Mouse (Mus musculus): ENCODE results near the gene Lsr. TPM values are rescaled to one million over a fixed set of nuclear protein-coding genes. Genes with fewer than 3 reads are reported as not detected.

Gene Lsr
- polyA plus RNA-seq, 1 experiment from 2014 or later = 31.8 TPM

- no peak for ATAC-seq (ENCODE audit: low read depth)
- Histone ChIP-seq H3K4me3 (ENCODE audit: low read depth, low read length) (no peak overlapping the region), H3K4me2 (ENCODE audit: low read depth, low read length) (no peak overlapping the region), H3K4me1 (ENCODE audit: control insufficient read depth, low read depth, low read length) (no peaks in the 10 kb centered on the region), H3K27me3 (ENCODE audit: control insufficient read depth, insufficient read depth, low read depth, low read length) (no peaks in the 10 kb centered on the region), H3K9me3 (replicated peaks; ENCODE audit: control insufficient read depth, low read length) (no peaks in the 10 kb centered on the region), H3K9ac (ENCODE audit: low read depth, low read length) (no peak overlapping the region), H3K27ac (ENCODE audit: low read length) (no peak overlapping the region), H3K36me3 (ENCODE audit: control insufficient read depth, insufficient read depth) (no peaks in the 10 kb centered on the region)
- WGBS (ENCODE audit: insufficient replicate concordance) = 77% methylated on average over 5 of the region's 5 CpGs
Measured at GRCm38 (mm10) chr7:30993986-30994385, 20.7 kb upstream of the Lsr start.

GRCm38 (mm10) chr7:30992148-30992547 is 18.9 kb upstream of the Lsr start:
- Histone ChIP-seq H3K4me2 (ENCODE audit: low read depth, low read length) (no peak overlapping the region), H3K27me3 (ENCODE audit: control insufficient read depth, insufficient read depth, low read depth, low read length) (no peaks in the 10 kb centered on the region), H3K4me3 (ENCODE audit: low read depth, low read length) (no peak overlapping the region), H3K9ac (ENCODE audit: low read depth, low read length) (no peak overlapping the region), H3K36me3 (ENCODE audit: control insufficient read depth, insufficient read depth) (no peaks in the 10 kb centered on the region), H3K9me3 (replicated peaks; ENCODE audit: control insufficient read depth, low read length) (no peaks in the 10 kb centered on the region), H3K27ac (ENCODE audit: low read length) (no peak overlapping the region), H3K4me1 (ENCODE audit: control insufficient read depth, low read depth, low read length) (no peaks in the 10 kb centered on the region)
- no peak for ATAC-seq (ENCODE audit: low read depth)
- 57% methylated on average over 5 of the region's 5 CpGs for WGBS (ENCODE audit: insufficient replicate concordance)

GRCm38 (mm10) chr7:30988519-30989162 is 15.4 kb upstream of the Lsr start:
- Histone ChIP-seq H3K9ac (ENCODE audit: low read depth, low read length) (no peak overlapping the region), H3K27me3 (ENCODE audit: control insufficient read depth, insufficient read depth, low read depth, low read length) (no peaks in the 10 kb centered on the region), H3K36me3 (ENCODE audit: control insufficient read depth, insufficient read depth) (no peaks in the 10 kb centered on the region), H3K4me2 (ENCODE audit: low read depth, low read length) (no peak overlapping the region), H3K27ac (ENCODE audit: low read length) (no peak overlapping the region), H3K4me3 (ENCODE audit: low read depth, low read length) (no peak overlapping the region), H3K4me1 (ENCODE audit: control insufficient read depth, low read depth, low read length) (no peaks in the 10 kb centered on the region), H3K9me3 (replicated peaks; ENCODE audit: control insufficient read depth, low read length) (no peaks in the 10 kb centered on the region)
- 56% methylated on average over 4 of the region's 4 CpGs for WGBS (ENCODE audit: insufficient replicate concordance)
- 0 out of 2 replicates have a peak, but pooled peaks have one; percentile 43 for ATAC-seq (ENCODE audit: low read depth)

DNA sequence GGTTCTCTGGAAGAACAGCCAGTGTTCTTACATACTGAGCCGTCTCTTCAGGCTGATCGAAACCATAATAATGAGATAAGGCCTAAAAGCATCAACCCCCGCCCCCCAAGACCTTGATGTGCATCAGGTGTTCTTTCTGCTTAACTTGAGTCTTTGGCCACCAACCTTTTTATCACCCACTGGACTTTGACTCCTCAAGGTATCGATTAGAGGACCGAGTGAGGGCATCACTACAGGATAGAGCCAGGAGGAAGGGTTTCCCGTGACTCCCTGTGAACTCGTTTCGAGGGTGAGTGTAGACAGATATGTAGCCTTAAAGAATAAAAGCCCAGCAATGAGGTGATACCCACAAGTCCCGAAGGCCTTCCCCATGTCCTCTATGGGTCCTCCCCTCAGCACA is 12.1 kb upstream of the Lsr start:
- H3K4me1 ChIP-seq (ENCODE audit: control insufficient read depth, low read depth, low read length) = no peaks in the 10 kb centered on the region
- H3K4me2 ChIP-seq (ENCODE audit: low read depth, low read length) = no peak overlapping the region
- H3K27me3 ChIP-seq (ENCODE audit: control insufficient read depth, insufficient read depth, low read depth, low read length) = no peaks in the 10 kb centered on the region
- WGBS (ENCODE audit: insufficient replicate concordance) = 70% methylated on average over 9 of the region's 9 CpGs
- no peak overlapping the region for H3K4me3 ChIP-seq (ENCODE audit: low read depth, low read length)
- H3K27ac ChIP-seq (ENCODE audit: low read length) = no peak overlapping the region
- H3K9ac ChIP-seq (ENCODE audit: low read depth, low read length) = no peak overlapping the region
- no peaks in the 10 kb centered on the region for H3K9me3 ChIP-seq (replicated peaks; ENCODE audit: control insufficient read depth, low read length)
- H3K36me3 ChIP-seq (ENCODE audit: control insufficient read depth, insufficient read depth) = no peaks in the 10 kb centered on the region
- ATAC-seq (ENCODE audit: low read depth) = no peak

DNA sequence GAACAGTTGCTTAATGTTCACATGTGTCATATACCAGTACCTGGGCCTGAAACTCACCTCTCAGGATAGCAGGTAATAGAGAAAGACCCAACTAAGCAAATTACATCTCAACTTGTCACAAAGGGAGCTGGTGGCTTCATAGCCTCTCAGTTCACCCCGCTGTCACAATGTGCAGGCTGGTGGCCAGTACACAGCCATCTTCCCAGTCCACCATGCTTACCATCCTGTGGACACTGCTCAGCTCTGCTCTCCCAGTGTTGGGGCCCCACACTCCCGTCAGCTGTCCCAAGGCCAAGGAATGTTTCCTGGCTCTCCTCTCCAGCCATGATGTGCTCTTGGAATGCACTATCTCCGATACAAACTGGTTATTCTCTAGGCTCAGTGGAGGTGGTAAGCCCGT is 8.4 kb upstream of the Lsr start:
- WGBS (ENCODE audit: insufficient replicate concordance) = 68% methylated on average over 4 of the region's 4 CpGs
- no peaks in the 10 kb centered on the region for H3K9me3 ChIP-seq (replicated peaks; ENCODE audit: control insufficient read depth, low read length)
- no peak overlapping the region for H3K27ac ChIP-seq (ENCODE audit: low read length)
- no peak overlapping the region for H3K4me3 ChIP-seq (ENCODE audit: low read depth, low read length)
- H3K4me2 ChIP-seq (ENCODE audit: low read depth, low read length) = no peak overlapping the region
- H3K27me3 ChIP-seq (ENCODE audit: control insufficient read depth, insufficient read depth, low read depth, low read length) = no peaks in the 10 kb centered on the region
- ATAC-seq (ENCODE audit: low read depth) = no peak
- H3K4me1 ChIP-seq (ENCODE audit: control insufficient read depth, low read depth, low read length) = no peaks in the 10 kb centered on the region
- no peaks in the 10 kb centered on the region for H3K36me3 ChIP-seq (ENCODE audit: control insufficient read depth, insufficient read depth)
- H3K9ac ChIP-seq (ENCODE audit: low read depth, low read length) = no peak overlapping the region

- Histone ChIP-seq H3K27ac (ENCODE audit: low read length) (peak within 1 kb of the TSS; percentile 76), H3K9ac (ENCODE audit: low read depth, low read length) (peak within 1 kb of the TSS; percentile 36)
Measured at GRCm38 (mm10) chr7:30973501-30974289, 431 bp upstream of the Lsr start, which contains the start of gene Fam187b. TSS of gene Fam187b (plus strand) at chr7:30973790.

GRCm38 (mm10) chr7:30972426-30973250 is 626 bp downstream of the Lsr start:
- H3K9ac ChIP-seq (ENCODE audit: low read depth, low read length) = peak overlapping the region; percentile 28
- no peak overlapping the region for H3K27ac ChIP-seq (ENCODE audit: low read length)
- H3K9me3 ChIP-seq (replicated peaks; ENCODE audit: control insufficient read depth, low read length) = no peaks in the 10 kb centered on the region
- peaks cover 20% of the 10 kb centered on the region for H3K27me3 ChIP-seq (ENCODE audit: control insufficient read depth, insufficient read depth, low read depth, low read length)
- H3K4me1 ChIP-seq (ENCODE audit: control insufficient read depth, low read depth, low read length) = peaks cover 2% of the 10 kb centered on the region; the same call in 1 of the 2 replicates
- peak; percentile 20 for ATAC-seq (ENCODE audit: low read depth)
- peak overlapping the region; percentile 56 for H3K4me2 ChIP-seq (ENCODE audit: low read depth, low read length)
- H3K36me3 ChIP-seq (ENCODE audit: control insufficient read depth, insufficient read depth) = no peaks in the 10 kb centered on the region
- peak overlapping the region; percentile 52 for H3K4me3 ChIP-seq (ENCODE audit: low read depth, low read length)
- 9% methylated on average over 41 of the region's 41 CpGs for WGBS (ENCODE audit: insufficient replicate concordance)

More at GRCm38 (mm10) chr7:30973501-30974289, 431 bp upstream of the Lsr start, which contains the start of gene Fam187b:
- Histone ChIP-seq H3K4me3 (ENCODE audit: low read depth, low read length) (peak within 1 kb of the TSS; percentile 52), H3K36me3 (ENCODE audit: control insufficient read depth, insufficient read depth) (no peaks in the 10 kb centered on the region), H3K27me3 (ENCODE audit: control insufficient read depth, insufficient read depth, low read depth, low read length) (peaks cover 20% of the 10 kb centered on the region), H3K4me1 (ENCODE audit: control insufficient read depth, low read depth, low read length) (peaks cover 2% of the 10 kb centered on the region; the same call in 1 of the 2 replicates), H3K4me2 (ENCODE audit: low read depth, low read length) (peak within 1 kb of the TSS; percentile 56), H3K9me3 (replicated peaks; ENCODE audit: control insufficient read depth, low read length) (no peaks in the 10 kb centered on the region)
- peak; percentile 85 for ATAC-seq (ENCODE audit: low read depth)
- 2% methylated on average over 37 of the region's 37 CpGs for WGBS (ENCODE audit: insufficient replicate concordance)

DNA sequence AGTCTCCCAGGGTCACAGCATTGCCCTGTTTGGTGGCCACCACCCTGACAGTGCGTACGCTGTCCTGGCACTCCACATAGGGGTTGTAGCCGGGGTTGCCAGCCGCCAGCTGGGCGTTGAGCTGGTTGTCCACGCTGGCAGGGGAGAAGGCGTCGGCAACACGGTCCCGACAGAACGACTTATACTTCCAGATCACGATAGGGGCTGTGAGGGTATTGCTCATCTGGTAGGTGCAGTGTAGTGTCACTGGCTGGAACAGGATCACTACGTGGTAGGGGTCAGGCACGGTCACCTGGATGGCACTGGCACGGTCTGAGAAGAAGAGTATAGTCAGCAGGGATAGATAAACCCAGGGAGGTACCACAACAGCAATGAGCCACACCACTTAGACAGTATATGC is 1.4 kb downstream of the Lsr start:
- H3K27ac ChIP-seq (ENCODE audit: low read length) = no peak overlapping the region
- ATAC-seq (ENCODE audit: low read depth) = no peak

More for the DNA sequence above, 1.4 kb downstream of the Lsr start:
- 73% methylated on average over 15 of the region's 15 CpGs for WGBS (ENCODE audit: insufficient replicate concordance)
- H3K9ac ChIP-seq (ENCODE audit: low read depth, low read length) = no peak overlapping the region
- peaks cover 2% of the 10 kb centered on the region; the same call in 1 of the 2 replicates for H3K4me1 ChIP-seq (ENCODE audit: control insufficient read depth, low read depth, low read length)
- no peaks in the 10 kb centered on the region for H3K36me3 ChIP-seq (ENCODE audit: control insufficient read depth, insufficient read depth)
- H3K4me2 ChIP-seq (ENCODE audit: low read depth, low read length) = peak overlapping the region; percentile 56
- H3K4me3 ChIP-seq (ENCODE audit: low read depth, low read length) = no peak overlapping the region; the same call in 1 of the 2 replicates
- H3K9me3 ChIP-seq (replicated peaks; ENCODE audit: control insufficient read depth, low read length) = no peaks in the 10 kb centered on the region
- H3K27me3 ChIP-seq (ENCODE audit: control insufficient read depth, insufficient read depth, low read depth, low read length) = peaks cover 20% of the 10 kb centered on the region

Data from liver, embryonic 16.5 days (tissue).